Mouse (Mus musculus): Measurements from ENCODE around the gene Gpr156.

DNA sequence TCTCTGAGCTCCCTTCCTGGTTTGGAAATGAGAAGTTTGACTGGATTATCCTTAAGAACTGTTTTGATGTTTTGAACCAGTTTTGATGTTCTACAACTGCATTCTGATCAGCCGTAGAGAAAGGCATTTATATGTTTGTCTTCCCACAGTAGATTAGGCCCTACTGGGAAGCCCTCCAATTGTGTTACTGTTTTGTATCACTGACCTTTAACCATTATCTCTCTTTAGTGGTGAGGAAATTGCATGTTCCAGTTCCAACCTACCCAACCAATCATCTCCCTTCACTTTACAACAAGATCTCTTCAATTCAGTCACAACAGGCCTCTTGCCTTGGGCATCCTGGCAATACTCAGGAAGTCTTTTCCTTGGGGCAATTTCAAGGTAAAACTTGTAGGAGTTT lies 5.2 kb upstream of the Gpr156 start:
- no peak for TF ChIP-seq CTCF (IDR thresholded peaks at IDR 0.05; ENCODE audit: low read depth)
- no peak for TF ChIP-seq EP300 (IDR thresholded peaks at IDR 0.05; ENCODE audit: low read depth)

All from liver, postnatal 0 days (tissue).